Mouse (Mus musculus): Measurements from ENCODE around the gene Ssr3.
"Not testable (repeated sequence)": the region's sequence is repeated elsewhere in the genome, so short reads cannot be mapped to it uniquely, and the experiment has no call there.

Ssr3 gene

DNA sequence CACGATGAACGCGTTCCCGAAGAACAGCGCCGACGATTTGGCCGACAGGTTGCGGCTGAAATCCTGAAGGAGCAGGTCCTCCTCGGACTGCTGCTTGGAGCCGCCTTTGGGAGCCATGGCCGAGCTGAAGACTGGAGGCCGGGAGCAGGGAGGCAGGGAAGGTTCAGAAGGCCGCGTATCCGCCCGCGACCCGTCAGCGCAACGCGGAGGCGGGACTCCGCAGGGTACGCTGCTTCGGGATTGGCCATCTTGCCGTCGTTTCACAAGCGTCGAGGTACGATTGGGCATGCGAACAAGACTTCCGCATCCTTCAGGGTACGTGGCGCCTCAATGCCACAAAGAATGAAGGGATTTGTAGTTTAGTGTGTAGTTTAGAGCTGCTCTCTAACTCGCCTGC is at the start of gene Ssr3:
TSS of gene Ssr3 (minus strand) at position 203 of the 397 bp plus-strand sequence.
- DNase-seq (ENCODE audit: low spot score): peak; percentile 97

DNA sequence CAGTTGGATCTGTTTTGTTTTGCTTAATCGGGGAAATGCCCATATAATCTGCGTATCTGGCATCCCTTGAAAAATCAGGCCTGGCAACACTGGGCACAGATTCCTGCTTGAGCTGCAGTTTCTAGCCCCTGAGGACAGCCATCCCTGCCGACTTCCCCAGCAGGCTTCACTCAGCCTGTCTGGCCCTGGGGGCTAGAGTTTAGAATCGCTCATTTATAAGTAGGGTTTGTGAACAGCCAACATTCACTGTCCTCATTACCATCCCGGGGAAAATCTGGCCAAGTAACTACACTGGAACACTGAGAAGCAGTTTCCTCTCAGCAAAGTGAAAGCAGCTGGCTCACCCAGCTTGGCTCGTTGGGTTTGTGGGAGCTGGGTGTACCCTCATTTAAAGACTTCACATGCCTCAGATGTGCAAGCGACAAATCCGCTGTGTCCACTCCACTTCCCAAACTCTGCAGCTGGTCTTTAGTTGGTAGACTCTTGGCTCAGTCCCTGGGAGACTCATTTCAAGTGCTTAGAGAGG is 49.2 kb upstream of the Ssr3 start:
- DNase-seq (ENCODE audit: low spot score): peak; percentile 36

DNA sequence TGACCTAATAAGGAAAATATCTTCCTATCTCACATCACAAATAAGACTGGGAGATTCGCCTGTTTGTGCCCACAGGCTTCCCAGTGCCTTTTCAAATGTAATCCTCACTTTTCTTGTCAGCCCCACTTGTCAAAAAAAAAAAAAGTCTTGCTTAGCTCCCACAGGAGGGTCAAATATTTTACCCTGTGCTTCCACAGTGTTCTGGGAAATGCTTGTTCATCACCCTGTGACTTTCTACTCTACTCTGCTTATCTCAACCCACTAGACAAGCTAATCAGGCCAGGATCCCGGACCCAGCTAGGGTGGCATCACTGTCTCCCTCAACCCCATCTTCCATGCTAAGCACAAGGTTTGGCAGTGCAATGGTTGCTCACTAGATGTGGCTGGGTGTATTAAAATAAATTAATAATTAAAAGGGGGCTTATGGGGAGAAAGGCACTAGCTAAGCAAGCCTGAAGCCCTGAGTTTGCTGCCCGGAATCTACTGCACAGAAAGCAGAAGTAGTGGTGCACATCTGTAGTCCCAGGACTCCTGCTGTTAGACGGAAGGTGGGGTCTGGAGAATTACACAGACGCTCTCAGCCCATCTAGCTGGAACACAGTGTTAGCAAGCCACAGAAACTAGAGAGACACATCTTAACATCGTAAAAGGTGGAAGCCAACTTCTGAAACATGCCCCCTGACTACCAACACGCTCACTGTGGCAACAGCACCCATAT is 46.2 kb upstream of the Ssr3 start:
- DNase-seq (ENCODE audit: low spot score): no peak

DNA sequence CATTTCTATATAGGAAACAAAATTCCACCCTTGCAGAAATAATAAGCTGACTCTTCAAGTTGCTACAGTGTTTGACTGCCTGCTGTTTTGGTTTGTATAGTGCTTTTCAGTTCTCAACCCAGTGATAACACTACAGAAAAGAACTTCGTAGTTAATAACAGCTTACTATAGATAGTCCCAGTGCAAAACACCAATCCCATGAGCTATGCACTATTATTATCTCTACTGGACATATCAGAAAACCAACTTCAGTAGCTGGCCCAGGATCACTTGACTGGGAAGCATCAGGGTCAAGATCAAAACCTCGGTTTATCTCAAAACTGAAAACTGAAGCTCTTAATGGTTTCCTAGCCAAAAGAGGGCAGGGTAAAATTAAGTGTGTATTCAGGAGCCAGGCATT is 43.4 kb upstream of the Ssr3 start:
- DNase-seq (ENCODE audit: low spot score): no peak

DNA sequence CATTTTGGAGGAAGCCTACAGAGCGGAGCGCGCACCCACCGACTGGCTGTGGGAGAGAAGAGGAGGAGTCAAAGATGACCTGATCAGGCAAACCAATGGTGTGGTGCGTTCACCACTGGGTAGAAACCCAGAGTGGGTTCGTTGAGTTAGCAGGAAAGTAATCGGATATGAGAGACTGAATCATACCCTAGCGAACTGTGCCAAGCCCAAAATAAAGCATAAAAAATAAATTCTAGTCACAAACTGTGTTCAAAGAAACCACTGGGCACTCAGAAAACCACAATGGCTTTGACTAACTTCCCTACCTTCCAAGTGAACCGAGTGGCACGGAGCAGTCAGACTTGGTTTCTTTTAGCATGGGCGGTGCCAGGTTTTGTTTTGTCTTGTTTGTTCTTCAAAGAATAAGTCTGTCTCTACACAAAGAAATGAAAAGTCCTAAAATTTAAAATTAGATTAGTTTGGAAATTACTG is 42.7 kb upstream of the Ssr3 start:
- no peak for DNase-seq (ENCODE audit: low spot score)

DNA sequence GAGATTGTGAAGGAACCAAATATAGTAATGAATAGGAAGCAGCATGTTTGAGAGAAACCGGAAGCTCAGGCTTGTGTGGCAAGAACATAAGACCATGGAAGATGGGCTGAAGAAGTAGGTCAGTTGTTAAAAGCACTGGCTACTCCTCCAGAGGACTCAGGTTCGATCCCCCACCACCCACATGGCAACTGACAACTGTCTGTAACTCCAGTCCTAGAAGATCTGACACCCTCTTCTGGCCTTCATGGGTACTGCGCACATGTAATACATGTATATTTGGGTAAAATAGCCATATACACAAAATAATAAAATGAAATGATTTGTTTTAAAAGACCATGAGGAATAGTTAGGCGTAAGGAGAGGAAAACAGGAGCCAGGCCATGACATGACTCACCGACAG is 39.8 kb upstream of the Ssr3 start:
- no peak for DNase-seq (ENCODE audit: low spot score)

DNA sequence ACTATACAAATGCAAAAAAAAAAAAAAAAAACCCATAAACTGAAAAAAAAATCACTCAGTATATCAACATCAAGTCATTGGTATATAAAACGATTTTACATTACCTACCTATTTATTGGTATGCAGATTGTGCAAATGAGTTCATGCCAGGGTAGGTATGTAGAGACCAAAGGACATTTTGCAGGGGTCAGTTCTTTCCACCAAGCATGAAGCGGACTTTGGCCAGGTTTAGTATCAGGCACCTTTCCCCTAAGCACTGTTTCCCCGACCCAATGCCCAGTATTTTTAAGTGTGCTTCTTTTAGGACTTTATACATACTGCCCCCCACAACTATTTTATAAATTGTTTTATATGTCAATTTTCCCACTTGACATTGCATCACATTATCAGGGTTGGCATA is 27.3 kb upstream of the Ssr3 start:
- no peak for DNase-seq (ENCODE audit: low spot score)

DNA sequence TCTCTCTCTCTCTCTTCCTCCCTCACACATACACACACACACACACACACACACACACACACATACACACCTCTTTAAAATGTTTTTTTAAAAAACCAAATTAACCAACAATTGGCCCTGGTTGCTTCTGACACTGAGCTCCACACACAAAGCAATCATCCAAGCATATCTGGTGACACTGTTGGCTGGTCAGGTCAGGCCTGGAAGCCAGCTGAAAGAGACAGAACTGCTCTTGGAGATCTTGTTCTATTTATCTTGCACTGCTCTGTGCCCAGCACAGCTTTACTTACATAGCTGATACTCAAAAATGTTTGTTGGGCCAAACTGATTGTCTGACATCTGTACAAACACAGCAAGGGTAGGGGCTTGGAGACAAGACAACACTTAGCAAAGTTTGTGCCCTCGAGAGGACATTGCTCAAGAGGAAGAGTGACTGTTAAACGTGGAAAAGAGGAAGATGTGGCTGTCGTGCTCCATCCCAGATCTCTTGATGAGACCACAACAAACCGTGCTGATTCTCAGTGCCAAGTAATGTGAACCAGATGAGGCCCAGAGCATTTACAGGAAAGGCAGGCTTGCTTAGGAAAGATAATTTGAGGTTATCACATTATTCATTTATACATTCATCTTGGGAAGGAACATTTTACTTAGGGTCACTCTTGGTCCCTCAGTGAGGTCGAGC is 25.6 kb upstream of the Ssr3 start:
- DNase-seq (ENCODE audit: low spot score): no peak

DNA sequence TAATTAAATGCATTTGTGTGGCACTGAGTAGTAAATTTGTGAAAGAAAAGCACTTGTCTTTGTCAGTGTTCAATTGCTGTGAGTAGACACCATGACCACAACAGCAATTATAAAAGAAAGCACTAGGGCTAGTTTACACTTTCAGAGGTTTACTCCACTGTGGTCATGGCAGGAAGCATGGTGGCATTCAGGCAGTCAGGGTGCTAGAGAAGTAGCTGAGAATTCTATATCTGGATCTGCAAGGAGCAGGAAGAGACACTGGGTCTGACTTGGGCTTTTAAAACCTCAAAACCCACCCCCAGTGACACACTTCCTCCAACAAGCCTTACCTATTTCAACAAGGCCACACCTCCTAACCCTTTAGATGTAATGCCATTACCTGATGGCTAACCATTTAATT is 24.1 kb upstream of the Ssr3 start:
- DNase-seq (ENCODE audit: low spot score): no peak

DNA sequence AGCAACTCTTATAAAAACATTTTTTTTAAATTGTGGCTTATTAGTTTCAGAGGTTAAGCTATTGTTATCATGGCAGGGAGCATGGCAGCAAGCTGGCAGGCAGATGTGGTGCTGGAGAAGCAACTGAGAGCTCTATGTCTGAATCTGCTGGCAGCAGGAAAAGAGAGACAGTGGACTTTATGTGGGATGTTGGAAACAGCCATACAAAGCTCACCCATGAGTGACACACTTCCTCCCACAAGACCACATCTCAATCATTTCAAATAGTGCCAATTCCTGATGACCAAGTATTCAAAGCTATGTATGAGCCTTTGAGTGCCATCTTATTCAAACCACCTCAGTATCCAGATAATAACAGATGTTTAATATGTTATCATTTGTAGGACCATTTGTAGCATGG is 15.5 kb upstream of the Ssr3 start:
- no peak for DNase-seq (ENCODE audit: low spot score)

DNA sequence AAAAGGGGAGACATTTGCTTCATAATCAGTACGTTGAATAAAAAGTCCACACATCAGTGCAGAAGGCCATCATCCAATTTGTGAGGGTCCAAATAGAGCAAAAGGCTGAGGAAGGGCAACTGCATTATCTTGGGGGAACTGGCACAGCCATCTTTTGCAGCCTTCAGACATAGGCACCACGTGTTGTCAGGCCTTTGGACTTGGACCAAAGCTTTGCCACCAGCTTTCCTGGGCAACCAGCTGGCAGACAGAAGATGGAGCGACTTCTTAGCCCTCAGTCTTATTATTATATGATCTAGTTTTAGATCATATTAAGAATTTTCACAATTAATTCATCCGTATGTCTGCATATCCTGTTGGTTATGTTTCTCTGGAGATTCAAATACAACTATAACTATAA is 13.4 kb upstream of the Ssr3 start:
- DNase-seq (ENCODE audit: low spot score): no peak

DNA sequence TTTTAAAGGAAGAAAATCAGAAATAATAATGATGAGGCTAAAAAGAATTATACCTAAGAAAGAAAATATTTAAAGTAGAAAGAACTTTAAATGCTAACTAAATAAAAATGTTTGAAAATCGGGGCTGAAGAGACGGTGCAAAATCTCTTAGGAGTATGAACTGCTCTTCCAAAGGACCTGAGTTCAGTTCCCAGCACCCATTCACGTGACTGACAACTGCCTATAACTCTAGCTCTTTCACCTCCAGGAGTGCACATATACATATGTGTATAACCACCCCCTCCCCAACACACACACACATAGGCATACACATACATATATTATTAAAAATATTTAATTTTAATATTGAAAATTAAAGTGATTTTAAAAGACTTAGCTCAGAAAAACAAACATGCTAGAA is 5.1 kb upstream of the Ssr3 start:
- no peak for DNase-seq (ENCODE audit: low spot score)

DNA sequence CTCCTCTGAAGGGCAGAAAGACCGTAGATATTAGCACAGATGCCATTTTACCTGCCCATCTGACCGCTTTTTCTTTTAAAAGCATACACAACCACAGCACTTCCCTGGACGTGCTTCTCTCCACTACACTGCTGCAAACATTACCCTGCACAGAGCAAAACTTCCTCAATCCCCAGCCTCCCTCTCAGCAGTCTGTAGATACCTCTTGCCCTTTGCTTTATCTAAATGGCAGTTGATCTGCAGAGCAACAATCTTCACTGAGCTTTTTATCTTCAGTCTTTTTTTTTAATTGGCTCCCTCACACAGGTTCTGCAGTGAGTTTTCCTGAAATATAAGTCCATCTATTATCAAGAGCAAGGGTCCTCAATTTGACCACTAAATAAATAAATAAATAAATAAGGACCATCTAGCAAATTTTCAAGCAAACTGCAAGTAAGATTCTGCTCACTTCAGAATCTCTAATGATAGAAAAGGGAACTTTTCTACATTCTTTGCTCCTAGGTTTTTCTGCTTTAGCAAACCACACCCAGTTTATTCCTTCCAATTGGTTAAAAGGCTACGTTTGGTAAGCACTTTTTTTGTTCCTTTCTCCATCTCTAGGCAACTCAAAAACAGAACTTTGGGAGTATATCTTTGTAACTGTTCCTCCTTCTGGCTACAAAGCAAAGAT is 4.5 kb upstream of the Ssr3 start:
- no peak for DNase-seq (ENCODE audit: low spot score)

DNA sequence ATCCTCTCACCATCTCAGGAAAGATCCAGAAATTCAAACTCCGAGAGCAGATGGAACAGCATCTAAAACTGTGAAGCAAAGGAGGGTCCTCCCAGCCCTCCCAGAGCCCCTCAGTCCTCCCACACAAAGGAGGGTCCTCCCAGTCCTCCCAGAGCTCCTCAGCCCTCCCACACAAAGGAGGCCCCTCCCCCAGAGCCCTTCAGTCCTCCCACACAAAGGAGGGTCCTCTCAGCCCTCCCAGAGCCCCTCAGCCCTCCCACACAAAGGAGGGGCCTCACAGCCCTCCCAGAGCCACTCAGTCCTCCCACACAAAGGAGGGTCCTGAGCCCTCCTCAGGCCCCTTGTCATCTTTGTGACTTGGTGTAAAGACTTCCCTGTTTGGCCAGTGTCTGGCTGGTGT is 2.7 kb upstream of the Ssr3 start:
- DNase-seq (ENCODE audit: low spot score): not testable (repeated sequence)

DNA sequence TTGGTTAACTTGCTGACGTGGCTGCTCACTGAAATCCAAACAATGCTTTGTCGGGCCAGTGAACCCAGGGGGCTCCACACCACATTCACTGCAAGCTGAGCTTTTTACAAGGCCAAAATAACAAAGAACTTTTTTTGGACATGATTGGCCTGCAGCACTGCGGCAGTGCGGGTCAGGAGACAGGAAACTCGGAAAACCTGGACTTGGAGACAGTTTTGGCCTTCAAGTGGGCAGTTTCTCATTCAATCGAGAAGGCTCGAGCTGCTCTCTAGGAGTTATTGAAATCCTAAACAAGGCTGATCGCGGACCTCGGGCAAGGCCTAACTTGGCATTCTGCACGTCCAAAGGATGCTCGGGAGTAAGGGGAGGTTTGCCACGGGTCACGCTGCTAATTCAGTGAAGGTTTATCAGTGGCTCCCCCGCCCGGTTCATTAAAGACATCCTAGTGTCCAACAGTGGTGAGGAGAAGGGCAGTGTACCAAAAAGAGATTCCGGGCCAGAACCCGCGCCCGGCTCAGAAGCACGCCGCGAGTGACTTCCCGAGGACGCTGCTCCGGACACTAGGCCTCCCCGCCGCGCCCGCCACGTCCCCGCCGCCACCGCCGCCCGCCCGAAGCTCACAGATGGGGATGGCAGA is 521 bp downstream of the Ssr3 start:
- no peak for DNase-seq (ENCODE audit: low spot score)

DNA sequence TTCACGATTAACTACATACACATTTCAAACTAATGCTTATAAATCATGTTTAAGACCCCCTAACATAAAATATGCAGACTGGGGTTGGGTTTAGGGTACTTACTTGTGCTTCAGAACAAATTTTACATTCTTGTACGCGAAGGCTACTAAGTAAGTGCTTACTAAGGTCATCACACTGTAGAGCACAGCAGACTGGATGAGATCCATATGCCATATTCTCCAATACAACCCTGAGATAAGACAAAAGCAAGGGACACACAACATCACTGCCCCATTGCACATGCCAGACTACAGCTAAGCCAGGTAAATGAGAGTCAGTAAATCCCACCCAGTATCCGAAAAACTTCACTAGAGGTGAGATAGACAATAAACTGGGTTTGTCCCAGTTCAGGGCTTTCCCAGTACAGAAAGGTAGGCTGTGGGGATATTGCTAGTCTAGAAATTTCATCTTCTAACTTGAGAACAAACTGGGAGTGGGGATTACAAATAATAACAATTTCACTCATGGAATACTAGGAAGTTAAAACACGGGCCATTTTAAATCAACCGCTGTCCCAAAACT is 1.1 kb downstream of the Ssr3 start:
- no peak for DNase-seq (ENCODE audit: low spot score)

DNA sequence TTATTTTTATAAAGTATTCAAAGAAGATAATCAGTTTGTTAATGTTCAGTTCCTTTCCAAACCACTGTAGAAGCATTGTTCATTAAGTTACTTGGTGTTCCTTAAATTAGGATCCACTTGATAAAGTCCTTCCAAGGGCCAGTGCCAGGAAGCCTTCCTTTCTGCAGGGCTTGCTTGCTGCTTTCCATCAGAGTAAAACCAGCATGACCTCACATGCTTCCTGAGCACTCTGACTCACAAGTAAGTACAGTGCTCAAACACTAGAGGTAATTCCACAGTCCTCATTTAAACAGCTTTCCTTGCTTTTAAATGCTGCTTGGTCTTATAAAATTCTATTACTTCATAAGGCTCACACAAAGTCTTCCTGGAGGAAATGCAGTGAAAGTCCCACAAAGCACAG is 6.7 kb downstream of the Ssr3 start:
- DNase-seq (ENCODE audit: low spot score): peak; percentile 28

DNA sequence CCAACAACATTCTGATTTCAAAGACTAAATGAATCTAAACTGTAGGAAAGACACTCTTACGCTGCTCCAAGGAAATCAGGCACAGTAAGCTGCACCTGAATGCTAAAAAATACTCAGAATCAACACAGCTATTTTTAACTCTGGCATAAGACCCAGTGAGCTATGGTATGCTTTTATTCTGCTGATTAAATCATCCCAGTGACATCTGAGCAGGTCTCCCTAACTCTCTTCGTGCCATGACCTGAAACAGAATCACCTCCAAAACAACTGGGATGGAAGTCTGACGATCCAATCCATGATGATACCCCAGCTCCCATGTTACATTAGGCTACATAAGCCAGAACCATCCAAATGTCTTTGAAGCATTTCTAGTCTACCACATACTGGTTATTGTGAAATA is 8.0 kb downstream of the Ssr3 start:
- no peak for DNase-seq (ENCODE audit: low spot score)

DNA sequence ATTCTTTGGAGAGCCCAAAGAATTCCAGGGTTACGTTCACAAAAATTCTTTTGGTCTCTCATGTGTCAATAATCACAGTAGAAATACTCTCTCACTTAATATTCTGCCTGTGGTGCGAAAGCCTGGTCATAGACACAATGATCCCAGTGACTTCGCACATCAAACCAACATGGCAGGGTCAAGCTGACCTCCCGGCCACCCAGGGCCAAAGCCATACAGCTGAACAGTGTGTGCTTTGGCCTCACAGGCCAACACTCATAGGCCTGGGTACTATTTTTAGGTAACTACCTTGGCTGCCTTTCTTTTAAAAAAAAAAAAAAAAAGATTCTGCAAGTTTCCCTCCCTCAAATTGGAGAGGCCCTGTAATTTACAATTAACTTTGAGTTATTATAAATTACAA is 11.3 kb downstream of the Ssr3 start:
- no peak for DNase-seq (ENCODE audit: low spot score)

DNA sequence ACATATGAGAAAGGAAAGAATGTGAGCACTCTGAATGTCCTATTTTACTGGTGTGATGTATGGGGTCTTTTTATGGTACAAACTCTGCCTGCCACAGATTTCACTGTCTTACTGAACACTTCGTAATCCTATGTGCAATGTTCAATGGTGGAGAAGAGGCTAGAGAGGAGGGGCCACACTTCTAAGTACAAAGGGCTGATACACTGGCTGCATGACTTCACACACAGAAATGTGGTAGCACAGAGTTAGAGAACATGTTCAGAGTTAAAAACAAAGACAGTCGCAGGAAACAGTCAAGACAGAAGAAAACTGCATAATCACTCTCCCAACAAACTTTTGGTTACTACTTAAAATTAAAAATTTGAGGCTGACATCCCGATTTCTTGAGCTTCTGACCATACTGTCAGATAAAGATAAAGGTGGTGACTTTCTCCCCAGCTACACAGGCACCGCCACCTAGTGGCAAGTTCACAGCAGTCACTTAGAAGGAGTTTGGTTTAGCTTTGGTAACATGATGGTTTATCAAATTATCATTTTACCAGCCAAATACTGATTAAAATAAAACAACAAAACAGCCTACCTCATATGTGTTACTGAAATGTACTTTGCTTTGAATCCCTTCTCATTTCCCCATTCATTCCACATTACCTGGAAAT is 12.4 kb downstream of the Ssr3 start:
- DNase-seq (ENCODE audit: low spot score): peak; percentile 34

DNA sequence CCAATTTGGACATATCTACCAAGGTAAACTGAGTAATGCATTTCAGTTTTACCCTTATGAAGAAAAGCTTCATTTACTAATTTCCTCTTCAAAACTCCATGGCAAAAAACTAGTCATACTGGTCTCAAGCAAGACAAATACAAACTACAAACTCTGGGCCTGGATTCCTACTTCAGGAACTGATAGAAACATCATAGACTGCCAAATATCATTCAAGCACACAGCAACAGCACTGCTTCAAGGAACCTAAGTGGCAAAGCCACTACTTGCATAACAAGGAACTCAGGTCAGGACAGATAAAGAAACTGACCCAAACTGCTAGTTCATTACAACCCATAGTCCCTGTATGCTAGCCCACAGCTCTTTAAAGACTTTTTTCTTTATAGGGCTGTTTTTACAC is 13.7 kb downstream of the Ssr3 start:
- no peak for DNase-seq (ENCODE audit: low spot score)

DNA sequence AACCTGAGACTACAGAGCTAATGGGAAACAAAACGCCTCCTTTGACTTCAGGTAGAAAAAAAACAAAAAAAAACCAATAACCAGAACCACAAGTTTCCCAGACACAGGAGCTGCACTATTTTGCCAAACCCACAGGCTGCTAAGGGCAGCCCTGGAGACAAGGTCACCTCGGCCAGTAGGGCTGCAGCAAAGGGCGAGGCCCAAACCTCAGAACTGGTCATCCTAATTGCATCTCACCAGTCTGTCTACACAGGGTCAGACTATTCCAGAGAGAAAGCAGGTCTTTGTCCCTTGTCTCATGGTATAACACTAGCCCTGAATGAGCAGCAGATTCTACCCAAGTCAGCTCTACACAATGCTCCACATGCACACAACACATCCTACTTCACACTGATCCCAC is 17.7 kb downstream of the Ssr3 start:
- no peak for DNase-seq (ENCODE audit: low spot score)
